Mouse (Mus musculus): Measurements from ENCODE around the gene Tbc1d30.

DNA sequence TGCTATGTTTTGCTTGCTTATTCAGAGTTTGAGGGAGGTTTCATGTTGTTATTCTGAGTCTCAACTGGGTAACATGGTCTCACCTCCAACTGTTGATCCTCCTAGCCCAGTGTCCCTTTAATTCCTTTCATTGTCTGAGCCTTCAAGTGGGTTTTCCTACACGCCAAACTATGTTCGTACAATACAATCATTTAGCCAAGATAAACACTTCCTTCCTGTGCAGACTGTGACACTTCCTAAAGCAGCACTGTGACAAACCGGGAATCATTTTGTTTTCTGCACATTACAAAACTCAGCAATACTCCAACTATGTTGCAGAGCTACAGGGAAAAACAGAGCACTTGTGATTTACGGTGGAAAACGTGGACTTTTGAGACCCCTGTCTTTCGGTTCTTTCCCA is 7.2 kb downstream of the Tbc1d30 start:
- TF ChIP-seq POLR2A (IDR thresholded peaks at IDR 0.05; ENCODE audit: control insufficient read depth, low read depth, low read length) (no peak), CTCF (IDR thresholded peaks at IDR 0.05; ENCODE audit: control insufficient read depth, insufficient read depth, insufficient replicate concordance, low read depth, low read length) (no peak)
